Mouse (Mus musculus): ENCODE measurements at regions not wholly inside any gene's neighbourhood (a gene's known extent, or its start where the extent isn't known, plus 50 kb on each side); places are given as distances from the start of the nearest gene placed in this dataset.

DNA sequence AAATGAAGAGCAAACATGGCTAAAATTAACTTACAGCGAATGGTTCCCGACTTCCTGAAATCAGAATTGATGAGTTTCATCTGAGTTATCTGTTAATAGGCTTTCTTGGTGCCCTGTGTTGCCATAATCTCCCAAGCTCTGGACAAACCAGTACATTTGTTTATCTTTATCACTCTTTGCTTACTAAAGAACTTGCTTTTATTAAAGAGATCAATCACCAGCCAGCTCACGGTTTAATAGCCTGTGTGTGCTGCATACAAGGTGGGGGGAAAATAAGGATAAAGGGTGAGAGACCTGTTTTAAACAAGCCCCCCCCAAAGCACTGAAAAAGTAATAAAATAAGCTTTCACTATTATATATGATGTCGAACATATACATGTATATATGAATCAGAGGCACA, 441.3 kb downstream of the Rwdd3 start:
- no peak overlapping the region for H3K4me3 ChIP-seq
- no peaks in the 10 kb centered on the region for H3K27me3 ChIP-seq
- no peak for ATAC-seq (ENCODE audit: low FRiP score, low read depth)
- H3K9me3 ChIP-seq = no peaks in the 10 kb centered on the region
- H3K27ac ChIP-seq = no peak overlapping the region
- H3K36me3 ChIP-seq = no peaks in the 10 kb centered on the region
- no peak overlapping the region for H3K4me2 ChIP-seq (replicated peaks)
- 67% methylated on average over 4 of the region's 4 CpGs for WGBS
- H3K9ac ChIP-seq = no peak overlapping the region
- H3K4me1 ChIP-seq = no peaks in the 10 kb centered on the region

- WGBS = 58% methylated on average over 5 of the region's 5 CpGs
- no peak for ATAC-seq (ENCODE audit: low FRiP score, low read depth)
These were observed 441.8 kb downstream of the Rwdd3 start for GRCm38 (mm10) chr3:120729671-120730070.

GRCm38 (mm10) chr3:120685227-120685626, 486.3 kb downstream of the Rwdd3 start:
- Histone ChIP-seq H3K4me1 (no peaks in the 10 kb centered on the region), H3K36me3 (no peaks in the 10 kb centered on the region), H3K9ac (no peak overlapping the region), H3K4me2 (replicated peaks) (no peak overlapping the region), H3K27me3 (no peaks in the 10 kb centered on the region), H3K27ac (no peak overlapping the region), H3K4me3 (no peak overlapping the region), H3K9me3 (no peaks in the 10 kb centered on the region)
- no peak for ATAC-seq (ENCODE audit: low FRiP score, low read depth)
- WGBS = 81% methylated on average over 4 of the region's 4 CpGs

More at GRCm38 (mm10) chr3:120729671-120730070, 441.8 kb downstream of the Rwdd3 start:
- no peaks in the 10 kb centered on the region for H3K9me3 ChIP-seq
- H3K27me3 ChIP-seq = no peaks in the 10 kb centered on the region
- H3K4me2 ChIP-seq (replicated peaks) = no peak overlapping the region
- no peaks in the 10 kb centered on the region for H3K4me1 ChIP-seq
- no peak overlapping the region for H3K27ac ChIP-seq
- H3K9ac ChIP-seq = no peak overlapping the region
- no peak overlapping the region for H3K4me3 ChIP-seq
- no peaks in the 10 kb centered on the region for H3K36me3 ChIP-seq

DNA sequence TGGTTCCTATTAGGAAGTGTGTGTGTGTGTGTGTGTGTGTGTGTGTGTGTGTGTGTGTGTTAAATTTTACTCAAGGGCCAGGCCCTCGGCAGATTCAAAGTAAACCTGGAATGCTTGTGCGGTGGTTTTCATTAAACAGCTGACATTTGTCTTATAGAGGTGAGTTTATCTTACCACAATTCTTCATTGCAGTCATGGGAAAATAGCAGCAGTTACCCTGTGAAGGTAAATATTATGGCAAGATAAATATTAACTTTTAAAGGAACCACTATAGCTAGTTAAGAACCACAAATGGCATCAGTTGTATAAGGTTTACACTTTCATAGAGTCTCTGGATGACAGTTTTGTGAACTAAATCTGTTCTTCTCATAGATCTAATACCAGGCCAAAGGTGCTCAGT, 495.6 kb downstream of the Rwdd3 start:
- H3K27ac ChIP-seq = no peak overlapping the region
- H3K27me3 ChIP-seq = no peaks in the 10 kb centered on the region
- no peak overlapping the region for H3K9ac ChIP-seq
- 65% methylated on average over 2 of the region's 2 CpGs for WGBS
- H3K4me1 ChIP-seq = 0 out of 2 replicates have a peak, but pooled peaks cover 4% of the 10 kb centered on the region
- H3K4me3 ChIP-seq = no peak overlapping the region
- ATAC-seq (ENCODE audit: low FRiP score, low read depth) = no peak
- no peaks in the 10 kb centered on the region for H3K9me3 ChIP-seq
- no peak overlapping the region for H3K4me2 ChIP-seq (replicated peaks)
- no peaks in the 10 kb centered on the region for H3K36me3 ChIP-seq

DNA sequence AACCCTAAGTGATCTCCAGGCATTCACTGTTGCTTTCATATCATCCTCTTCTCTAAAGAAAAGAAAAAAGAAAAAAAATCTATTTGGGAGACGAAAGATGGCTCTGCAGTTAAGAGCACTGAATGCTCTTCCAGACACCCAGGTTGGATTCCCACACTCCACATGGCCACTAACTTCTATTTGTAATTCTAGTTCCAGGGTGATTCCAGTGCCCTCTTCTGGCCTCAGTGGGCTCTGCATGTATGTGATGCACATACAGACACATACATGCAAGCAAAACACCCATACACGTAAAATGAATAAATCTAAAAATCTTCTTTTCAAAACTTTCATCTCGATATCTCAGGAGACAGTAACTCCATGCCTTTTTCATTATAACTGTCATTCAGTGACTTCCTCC, 502.8 kb downstream of the Rwdd3 start:
- Histone ChIP-seq H3K4me1 (no peaks in the 10 kb centered on the region), H3K9ac (no peak overlapping the region), H3K9me3 (no peaks in the 10 kb centered on the region), H3K27me3 (no peaks in the 10 kb centered on the region), H3K4me2 (replicated peaks) (no peak overlapping the region), H3K4me3 (no peak overlapping the region), H3K36me3 (no peaks in the 10 kb centered on the region), H3K27ac (no peak overlapping the region)
- ATAC-seq (ENCODE audit: low FRiP score, low read depth) = no peak
- WGBS = 96% methylated on average over 3 of the region's 3 CpGs

- H3K4me3 ChIP-seq = no peak overlapping the region
- no peak overlapping the region for H3K27ac ChIP-seq
- no peak for ATAC-seq (ENCODE audit: low FRiP score, low read depth)
- no peaks in the 10 kb centered on the region for H3K4me1 ChIP-seq
- H3K4me2 ChIP-seq (replicated peaks) = no peak overlapping the region
- H3K27me3 ChIP-seq = no peaks in the 10 kb centered on the region
- H3K9me3 ChIP-seq = no peaks in the 10 kb centered on the region
- 76% methylated on average over 4 of the region's 4 CpGs for WGBS
- H3K36me3 ChIP-seq = no peaks in the 10 kb centered on the region
- no peak overlapping the region for H3K9ac ChIP-seq
These were observed 509.0 kb downstream of the Rwdd3 start for GRCm38 (mm10) chr3:120662521-120662920.

DNA sequence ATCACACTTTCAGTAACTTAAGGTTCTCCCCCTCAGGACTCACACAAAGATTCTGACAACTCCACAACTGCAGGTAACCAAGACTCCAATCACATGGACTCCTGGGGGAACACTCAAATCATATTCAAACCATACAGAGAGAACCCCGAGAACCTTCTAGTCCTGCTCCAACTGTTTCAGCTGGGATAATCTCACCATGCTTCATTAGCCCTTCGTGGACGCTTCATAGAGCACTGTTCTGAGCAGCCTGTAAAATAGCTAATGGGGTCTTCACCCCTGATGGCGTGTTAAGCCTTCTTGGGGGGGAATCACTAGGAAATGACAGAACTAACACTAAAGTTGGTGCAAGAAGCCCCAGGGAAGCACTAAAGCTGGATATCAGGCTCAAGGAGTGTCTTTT, 510.7 kb downstream of the Rwdd3 start:
- Histone ChIP-seq H3K9ac (no peak overlapping the region), H3K27me3 (no peaks in the 10 kb centered on the region), H3K4me1 (no peaks in the 10 kb centered on the region), H3K4me3 (no peak overlapping the region), H3K36me3 (no peaks in the 10 kb centered on the region), H3K9me3 (no peaks in the 10 kb centered on the region), H3K4me2 (replicated peaks) (no peak overlapping the region), H3K27ac (no peak overlapping the region)
- ATAC-seq (ENCODE audit: low FRiP score, low read depth) = no peak
- 62% methylated on average over 4 of the region's 4 CpGs for WGBS

- H3K4me3 ChIP-seq = no peak overlapping the region
- H3K27me3 ChIP-seq = no peaks in the 10 kb centered on the region
- H3K9me3 ChIP-seq = no peaks in the 10 kb centered on the region
- H3K36me3 ChIP-seq = no peaks in the 10 kb centered on the region
- WGBS = 75% methylated on average over 12 of the region's 12 CpGs
- no peak for ATAC-seq (ENCODE audit: low FRiP score, low read depth)
- H3K27ac ChIP-seq = no peak overlapping the region
- H3K9ac ChIP-seq = no peak overlapping the region
- H3K4me2 ChIP-seq (replicated peaks) = no peak overlapping the region
- H3K4me1 ChIP-seq = no peaks in the 10 kb centered on the region
These were observed 522.2 kb downstream of the Rwdd3 start for GRCm38 (mm10) chr3:120649047-120649868.

DNA sequence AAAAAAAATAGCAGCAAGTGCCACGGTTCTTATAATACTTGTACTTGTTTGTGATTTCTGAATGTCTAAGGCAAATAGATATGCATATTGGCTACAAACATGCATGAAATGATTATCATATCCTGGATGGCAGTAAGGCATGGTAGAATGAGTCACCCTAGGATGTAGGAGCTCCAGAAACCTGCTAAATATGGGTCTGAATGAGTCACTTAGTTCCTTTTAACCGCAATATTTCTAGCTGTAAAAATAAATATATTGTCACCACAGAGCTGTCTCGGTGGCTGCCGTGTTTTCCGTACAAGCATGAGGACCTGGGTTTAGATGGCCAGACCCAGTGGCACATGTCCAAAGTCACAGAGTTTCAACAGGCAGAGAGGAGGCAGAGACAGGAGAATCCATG, 523.1 kb downstream of the Rwdd3 start:
- H3K4me1 ChIP-seq = no peaks in the 10 kb centered on the region
- H3K36me3 ChIP-seq = no peaks in the 10 kb centered on the region
- no peak overlapping the region for H3K9ac ChIP-seq
- H3K4me2 ChIP-seq (replicated peaks) = no peak overlapping the region
- no peaks in the 10 kb centered on the region for H3K9me3 ChIP-seq
- ATAC-seq (ENCODE audit: low FRiP score, low read depth) = no peak
- WGBS = 90% methylated on average over 5 of the region's 5 CpGs
- H3K27ac ChIP-seq = no peak overlapping the region
- H3K27me3 ChIP-seq = no peaks in the 10 kb centered on the region
- H3K4me3 ChIP-seq = no peak overlapping the region

- H3K9me3 ChIP-seq = no peaks in the 10 kb centered on the region
- H3K4me2 ChIP-seq (replicated peaks) = no peak overlapping the region
- H3K4me1 ChIP-seq = no peaks in the 10 kb centered on the region
- ATAC-seq (ENCODE audit: low FRiP score, low read depth) = no peak
- no peak overlapping the region for H3K27ac ChIP-seq
- H3K9ac ChIP-seq = no peak overlapping the region
- H3K27me3 ChIP-seq = no peaks in the 10 kb centered on the region
- H3K4me3 ChIP-seq = no peak overlapping the region
- no peaks in the 10 kb centered on the region for H3K36me3 ChIP-seq
- 77% methylated on average over 9 of the region's 9 CpGs for WGBS
These were observed 534.7 kb downstream of the Rwdd3 start for GRCm38 (mm10) chr3:120636669-120637305.

DNA sequence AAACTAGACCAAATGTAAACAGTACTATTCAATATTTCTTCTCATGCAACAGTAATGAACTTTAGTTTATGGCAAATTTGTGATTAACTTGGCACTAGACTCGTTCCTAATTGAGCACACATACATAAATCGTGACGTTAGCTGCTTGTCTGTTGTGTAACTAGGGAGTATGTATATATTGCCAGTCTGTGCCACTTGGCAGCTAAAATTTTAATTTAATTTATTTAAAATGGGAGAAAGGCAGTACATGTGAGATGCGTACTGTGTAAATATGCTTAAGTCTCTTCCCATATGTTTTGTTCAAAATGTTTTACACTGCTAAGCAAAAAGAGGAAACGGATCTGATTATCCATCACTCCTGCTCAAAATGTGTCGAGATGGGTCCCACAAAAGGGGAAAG, 553.1 kb downstream of the Rwdd3 start:
- no peaks in the 10 kb centered on the region for H3K4me1 ChIP-seq
- H3K9ac ChIP-seq = no peak overlapping the region
- no peak overlapping the region for H3K27ac ChIP-seq
- H3K27me3 ChIP-seq = no peaks in the 10 kb centered on the region
- no peak overlapping the region for H3K4me2 ChIP-seq (replicated peaks)
- no peak for ATAC-seq (ENCODE audit: low FRiP score, low read depth)
- WGBS = 80% methylated on average over 6 of the region's 6 CpGs
- H3K36me3 ChIP-seq = no peaks in the 10 kb centered on the region
- no peak overlapping the region for H3K4me3 ChIP-seq
- H3K9me3 ChIP-seq = no peaks in the 10 kb centered on the region

DNA sequence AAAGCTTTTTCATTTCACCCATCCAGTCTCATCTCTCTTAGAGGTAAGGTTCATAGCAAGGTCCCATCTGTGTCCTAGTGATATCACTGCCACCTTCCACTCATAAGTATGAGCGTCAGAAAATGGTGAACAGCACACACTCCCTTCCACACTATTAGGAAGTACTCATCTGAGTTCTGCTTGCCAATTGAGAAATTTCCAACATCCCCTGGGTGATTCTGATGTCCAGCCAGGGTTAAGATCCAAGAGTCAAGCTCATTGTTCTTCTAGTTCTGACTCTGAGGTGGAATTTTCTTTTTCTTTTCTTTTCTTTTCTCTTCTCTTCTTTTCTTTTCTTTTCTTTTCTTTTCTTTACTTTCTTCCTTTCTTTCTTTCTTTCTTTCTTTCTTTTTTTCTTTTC, 577.3 kb downstream of the Rwdd3 start:
- 87% methylated on average over 1 of the region's 1 CpGs for WGBS
- no peaks in the 10 kb centered on the region for H3K9me3 ChIP-seq
- no peak overlapping the region for H3K4me2 ChIP-seq (replicated peaks)
- H3K27me3 ChIP-seq = no peaks in the 10 kb centered on the region
- ATAC-seq (ENCODE audit: low FRiP score, low read depth) = no peak
- H3K4me3 ChIP-seq = no peak overlapping the region
- peaks cover 4% of the 10 kb centered on the region; the same call in 1 of the 2 replicates for H3K4me1 ChIP-seq
- no peaks in the 10 kb centered on the region for H3K36me3 ChIP-seq
- no peak overlapping the region for H3K27ac ChIP-seq
- no peak overlapping the region for H3K9ac ChIP-seq

All from limb, embryonic 13.5 days (tissue).